Mouse (Mus musculus): Measurements from ENCODE around the gene Ciao1. TPM values are rescaled to one million over a fixed set of nuclear protein-coding genes. Genes with fewer than 3 reads are reported as not detected.
A peak's percentile ranks its signal among the peaks of the same experiment; 100 is the strongest.
"Not testable (repeated sequence)": the region's sequence is repeated elsewhere in the genome, so short reads cannot be mapped to it uniquely, and the experiment has no call there.

Gene Ciao1
- polyA plus RNA-seq, 1 experiment from 2014 or later = 60.5 TPM

GRCm38 (mm10) chr2:127217746-127218145, 29.9 kb downstream of the Ciao1 start:
- Histone ChIP-seq H3K27me3 (replicated peaks; ENCODE audit: control insufficient read depth, insufficient read depth, low read length) (no peaks in the 10 kb centered on the region), H3K27ac (replicated peaks; ENCODE audit: low read depth, low read length) (no peak overlapping the region), H3K4me3 (ENCODE audit: low read depth, low read length) (no peak overlapping the region), H3K4me2 (ENCODE audit: low read depth, low read length) (no peak overlapping the region), H3K36me3 (ENCODE audit: control insufficient read depth, insufficient read depth, low read length) (peaks cover 98% of the 10 kb centered on the region), H3K9ac (ENCODE audit: low read depth, low read length) (no peak overlapping the region), H3K9me3 (ENCODE audit: control insufficient read depth, low read length) (no peaks in the 10 kb centered on the region), H3K4me1 (ENCODE audit: control insufficient read depth, insufficient read depth, low read length) (no peaks in the 10 kb centered on the region)
- no peak for ATAC-seq (ENCODE audit: low read depth)
- DNase-seq (ENCODE audit: low spot score) = no peak
- WGBS = 97% methylated on average over 5 of the region's 5 CpGs

- peaks cover 9% of the 10 kb centered on the region for H3K4me1 ChIP-seq (ENCODE audit: control insufficient read depth, insufficient read depth, low read length)
- no peak overlapping the region for H3K27ac ChIP-seq (replicated peaks; ENCODE audit: low read depth, low read length)
- no peaks in the 10 kb centered on the region for H3K27me3 ChIP-seq (replicated peaks; ENCODE audit: control insufficient read depth, insufficient read depth, low read length)
- DNase-seq (ENCODE audit: low spot score) (no peak), ATAC-seq (ENCODE audit: low read depth) (no peak)
- H3K9ac ChIP-seq (ENCODE audit: low read depth, low read length) = no peak overlapping the region
- H3K36me3 ChIP-seq (ENCODE audit: control insufficient read depth, insufficient read depth, low read length) = peaks cover 60% of the 10 kb centered on the region
- H3K9me3 ChIP-seq (ENCODE audit: control insufficient read depth, low read length) = no peaks in the 10 kb centered on the region
- no peak overlapping the region for H3K4me3 ChIP-seq (ENCODE audit: low read depth, low read length)
- H3K4me2 ChIP-seq (ENCODE audit: low read depth, low read length) = no peak overlapping the region
- 96% methylated on average over 11 of the region's 11 CpGs for WGBS
Measured at GRCm38 (mm10) chr2:127210701-127211100, 36.9 kb downstream of the Ciao1 start.

- Histone ChIP-seq H3K9ac (ENCODE audit: low read depth, low read length) (peak overlapping the region; percentile 90), H3K36me3 (ENCODE audit: control insufficient read depth, insufficient read depth, low read length) (peaks cover 37% of the 10 kb centered on the region), H3K9me3 (ENCODE audit: control insufficient read depth, low read length) (no peaks in the 10 kb centered on the region), H3K4me1 (ENCODE audit: control insufficient read depth, insufficient read depth, low read length) (peaks cover 9% of the 10 kb centered on the region), H3K27ac (replicated peaks; ENCODE audit: low read depth, low read length) (peak overlapping the region; percentile 83), H3K4me3 (ENCODE audit: low read depth, low read length) (peak overlapping the region; percentile 94), H3K4me2 (ENCODE audit: low read depth, low read length) (peak overlapping the region; percentile 86), H3K27me3 (replicated peaks; ENCODE audit: control insufficient read depth, insufficient read depth, low read length) (no peaks in the 10 kb centered on the region)
- no peak for DNase-seq (ENCODE audit: low spot score)
- ATAC-seq (ENCODE audit: low read depth) = no peak; the same call in 1 of the 2 replicates
- 1% methylated on average over 17 of the region's 17 CpGs for WGBS
Measured at GRCm38 (mm10) chr2:127208452-127208769, 39.2 kb downstream of the Ciao1 start.

GRCm38 (mm10) chr2:127207547-127208451, 39.8 kb downstream of the Ciao1 start, which contains the start of the genes 1810024B03Rik and Snrnp200:
Gene 1810024B03Rik, minus strand, starts transcription at chr2:127208280.
Gene Snrnp200, plus strand, starts transcription at chr2:127208386.
- H3K27me3 ChIP-seq (replicated peaks; ENCODE audit: control insufficient read depth, insufficient read depth, low read length) = no peaks in the 10 kb centered on the region
- peak within 1 kb of the TSS; percentile 86 for H3K4me2 ChIP-seq (ENCODE audit: low read depth, low read length)
- WGBS = 11% methylated on average over 36 of the region's 36 CpGs
- peaks cover 9% of the 10 kb centered on the region for H3K4me1 ChIP-seq (ENCODE audit: control insufficient read depth, insufficient read depth, low read length)
- DNase-seq (ENCODE audit: low spot score) = peak; percentile 99
- H3K9me3 ChIP-seq (ENCODE audit: control insufficient read depth, low read length) = no peaks in the 10 kb centered on the region
- H3K4me3 ChIP-seq (ENCODE audit: low read depth, low read length) = peak within 1 kb of the TSS; percentile 94
- peak within 1 kb of the TSS; percentile 90 for H3K9ac ChIP-seq (ENCODE audit: low read depth, low read length)
- peak within 1 kb of the TSS; percentile 83 for H3K27ac ChIP-seq (replicated peaks; ENCODE audit: low read depth, low read length)
- H3K36me3 ChIP-seq (ENCODE audit: control insufficient read depth, insufficient read depth, low read length) = peaks cover 32% of the 10 kb centered on the region
- peak; percentile 100 for ATAC-seq (ENCODE audit: low read depth)

GRCm38 (mm10) chr2:127206916-127207315, 40.7 kb downstream of the Ciao1 start:
- no peak overlapping the region for H3K9ac ChIP-seq (ENCODE audit: low read depth, low read length)
- H3K9me3 ChIP-seq (ENCODE audit: control insufficient read depth, low read length) = no peaks in the 10 kb centered on the region
- H3K4me1 ChIP-seq (ENCODE audit: control insufficient read depth, insufficient read depth, low read length) = peaks cover 9% of the 10 kb centered on the region
- H3K4me3 ChIP-seq (ENCODE audit: low read depth, low read length) = no peak overlapping the region
- no peaks in the 10 kb centered on the region for H3K27me3 ChIP-seq (replicated peaks; ENCODE audit: control insufficient read depth, insufficient read depth, low read length)
- no peak overlapping the region for H3K27ac ChIP-seq (replicated peaks; ENCODE audit: low read depth, low read length)
- no peak overlapping the region for H3K4me2 ChIP-seq (ENCODE audit: low read depth, low read length)
- ATAC-seq (ENCODE audit: low read depth) (no peak), DNase-seq (ENCODE audit: low spot score) (no peak)
- 94% methylated on average over 2 of the region's 2 CpGs for WGBS
- H3K36me3 ChIP-seq (ENCODE audit: control insufficient read depth, insufficient read depth, low read length) = peaks cover 27% of the 10 kb centered on the region

- H3K27ac ChIP-seq (replicated peaks; ENCODE audit: low read depth, low read length); H3K9ac ChIP-seq (ENCODE audit: low read depth, low read length); H3K4me1 ChIP-seq (ENCODE audit: control insufficient read depth, insufficient read depth, low read length); ATAC-seq (ENCODE audit: low read depth); H3K9me3 ChIP-seq (ENCODE audit: control insufficient read depth, low read length); H3K4me2 ChIP-seq (ENCODE audit: low read depth, low read length); DNase-seq (ENCODE audit: low spot score); H3K4me3 ChIP-seq (ENCODE audit: low read depth, low read length); H3K27me3 ChIP-seq (replicated peaks; ENCODE audit: control insufficient read depth, insufficient read depth, low read length): not testable (repeated sequence)
- peaks cover 19% of the 10 kb centered on the region for H3K36me3 ChIP-seq (ENCODE audit: control insufficient read depth, insufficient read depth, low read length)
- 82% methylated on average over 4 of the region's 4 CpGs for WGBS
Measured at GRCm38 (mm10) chr2:127205936-127206335, 41.7 kb downstream of the Ciao1 start.

- DNase-seq (ENCODE audit: low spot score) (peak; percentile 41), ATAC-seq (ENCODE audit: low read depth) (no peak)
- WGBS = 29% methylated on average over 3 of the region's 3 CpGs
- Histone ChIP-seq H3K9ac (ENCODE audit: low read depth, low read length) (no peak overlapping the region), H3K27ac (replicated peaks; ENCODE audit: low read depth, low read length) (no peak overlapping the region), H3K9me3 (ENCODE audit: control insufficient read depth, low read length) (no peaks in the 10 kb centered on the region), H3K27me3 (replicated peaks; ENCODE audit: control insufficient read depth, insufficient read depth, low read length) (no peaks in the 10 kb centered on the region), H3K4me1 (ENCODE audit: control insufficient read depth, insufficient read depth, low read length) (peaks cover 9% of the 10 kb centered on the region), H3K4me3 (ENCODE audit: low read depth, low read length) (no peak overlapping the region), H3K4me2 (ENCODE audit: low read depth, low read length) (no peak overlapping the region), H3K36me3 (ENCODE audit: control insufficient read depth, insufficient read depth, low read length) (peaks cover 9% of the 10 kb centered on the region)
Measured at GRCm38 (mm10) chr2:127204932-127205331, 42.7 kb downstream of the Ciao1 start.
